Mouse (Mus musculus) brain, embryonic 14.5 days (tissue): ENCODE data around the gene Tmem45a. TPM values are rescaled to one million over a fixed set of nuclear protein-coding genes. Genes with fewer than 3 reads are reported as not detected.
"Not testable (repeated sequence)": the region's sequence is repeated elsewhere in the genome, so short reads cannot be mapped to it uniquely, and the experiment has no call there.

Experiments
- DNase-seq: peaks from one replicate; pipeline ENCODE4 v3.0.0-alpha.2; 2011; ENCODE audit warnings: low read depth
- CTCF ChIP-seq: fragments of 200-500 bp; IDR thresholded peaks from 2 replicates; pipeline ENCODE4 v1.5.1; 2012; ENCODE audit warnings: inconsistent platforms, mild to moderate bottlenecking, moderate library complexity, borderline replicate concordance; ENCODE audit not compliant: insufficient read depth, insufficient read length; ENCODE audit errors: extremely low read depth
- POLR2A ChIP-seq: fragments of 200-500 bp; IDR thresholded peaks from 2 replicates; pipeline ENCODE4 v1.6.1; 2012; ENCODE audit warnings: mild to moderate bottlenecking, inconsistent platforms, borderline replicate concordance; ENCODE audit not compliant: poor library complexity, insufficient read depth, insufficient read length, severe bottlenecking; ENCODE audit errors: extremely low read depth
- polyA plus RNA-seq: library from polyadenylated mRNA; depleted of rRNA; stranded (reverse); fragments of >200 nt; gene quantifications from 2 replicates; pipeline ENCODE4 v1.2.3, GENCODE M21; 2012; rRNA removed

Tmem45a gene
- polyA plus RNA-seq: 3.2 and 4.0 TPM in 2 replicates

- TF ChIP-seq CTCF (no peak), POLR2A (no peak)
- peak; percentile 85 for DNase-seq
Observed at GRCm38 (mm10) chr16:56885824-56886615, at the start of gene Tmem45a. Gene Tmem45a (minus strand): TSS chr16:56886166.

DNA sequence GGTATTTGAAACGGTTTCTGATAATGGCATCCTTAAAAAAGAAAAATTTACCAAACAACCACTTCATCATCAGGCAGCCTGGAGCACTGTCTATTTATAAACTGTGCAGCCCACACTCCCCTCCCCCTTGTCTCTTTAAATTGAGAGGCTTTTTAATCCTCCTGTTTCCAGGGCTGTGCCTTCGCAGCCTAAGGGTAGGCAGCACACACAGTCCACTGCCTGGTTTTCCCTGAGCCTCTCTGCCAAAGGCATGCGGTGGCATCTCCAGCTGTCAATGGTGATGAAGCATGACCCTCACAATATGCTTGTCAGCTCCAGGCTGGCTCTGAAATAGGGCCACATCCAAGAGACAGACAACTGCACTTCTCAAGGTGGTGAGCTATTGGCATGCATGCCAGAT, 42.1 kb upstream of the Tmem45a start, which contains the start of gene Lnp1:
TSS of gene Lnp1 (minus strand) at position 39 of the 400 bp plus-strand sequence.
- DNase-seq: peak; percentile 37
- no peak for TF ChIP-seq POLR2A
- no peak for TF ChIP-seq CTCF

DNA sequence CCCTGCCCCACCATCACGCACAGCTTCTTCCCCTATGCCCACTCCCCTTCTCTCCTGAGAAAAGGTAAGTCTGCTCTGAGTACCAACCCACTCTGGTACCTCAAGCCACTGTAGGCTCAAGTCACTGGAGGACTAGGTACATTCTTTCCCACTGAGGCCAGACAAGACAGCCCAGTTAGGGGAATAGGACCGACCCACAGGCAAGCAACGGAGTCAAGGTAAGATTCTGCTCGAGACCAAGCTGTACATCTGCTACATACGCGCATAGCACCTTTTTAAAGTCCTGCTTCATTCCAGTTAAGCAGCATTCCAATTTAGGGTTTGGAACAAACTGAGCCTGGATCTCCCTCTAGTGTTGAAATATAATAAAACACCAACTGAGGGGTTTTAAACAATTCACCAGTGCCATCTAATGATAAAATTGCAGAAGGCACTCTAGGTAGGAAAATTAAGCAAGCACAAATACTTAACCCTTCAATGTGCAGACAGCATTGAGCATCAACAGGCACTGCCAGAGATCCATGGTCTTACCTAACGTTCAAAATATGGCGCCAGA, 34.2 kb upstream of the Tmem45a start:
- peak; percentile 82 for DNase-seq
- peak; percentile 6; the same call in 1 of the 2 replicates for TF ChIP-seq CTCF
- no peak for TF ChIP-seq POLR2A

DNA sequence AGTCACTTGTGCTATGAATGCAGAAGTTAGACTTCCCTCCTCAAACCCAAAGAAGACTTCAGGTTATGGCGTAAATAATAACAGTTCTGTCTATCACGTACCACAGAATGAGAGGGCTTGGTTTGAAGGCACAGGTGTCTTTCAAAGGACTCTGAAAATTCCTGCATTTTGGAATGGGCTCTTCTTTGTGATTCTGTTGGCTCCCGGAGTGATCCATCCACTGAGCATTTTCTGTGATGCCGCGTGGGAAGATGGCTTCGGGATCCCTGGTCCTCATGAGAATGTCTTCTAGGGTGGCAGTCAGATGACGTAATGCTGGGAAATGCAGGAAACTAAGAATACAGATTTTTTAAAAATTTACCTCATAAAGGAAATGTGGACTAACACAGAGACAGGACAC, 31.3 kb upstream of the Tmem45a start:
- no peak for DNase-seq
- TF ChIP-seq POLR2A (no peak), CTCF (no peak)

DNA sequence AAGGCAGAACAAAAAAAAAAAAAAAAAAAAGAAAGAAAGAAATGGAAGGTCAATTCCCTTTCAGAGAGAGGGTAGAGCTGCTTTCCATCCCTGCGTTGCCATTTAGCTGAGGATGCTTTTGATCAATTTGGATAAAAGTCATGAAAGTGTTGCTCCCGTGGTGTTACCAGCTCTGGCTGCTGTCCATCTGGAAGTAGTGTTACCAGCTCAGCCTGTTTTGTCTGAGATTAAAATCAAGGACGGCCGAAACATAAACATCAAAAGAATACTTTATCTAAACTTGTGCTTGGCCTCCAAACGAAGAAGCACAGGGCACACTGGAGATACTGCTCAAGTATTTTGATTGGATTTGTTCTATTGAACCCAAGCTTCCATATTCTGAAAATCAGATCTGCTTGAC, 23.0 kb upstream of the Tmem45a start:
- no peak for TF ChIP-seq CTCF
- TF ChIP-seq POLR2A: no peak
- no peak for DNase-seq

GRCm38 (mm10) chr16:56902206-56902605, 16.2 kb upstream of the Tmem45a start:
- not testable (repeated sequence) for DNase-seq

GRCm38 (mm10) chr16:56891583-56891982, 5.6 kb upstream of the Tmem45a start:
- TF ChIP-seq POLR2A: no peak
- TF ChIP-seq CTCF: no peak
- no peak for DNase-seq

GRCm38 (mm10) chr16:56886616-56887116, 700 bp upstream of the Tmem45a start:
- peak; percentile 5 for DNase-seq
- TF ChIP-seq POLR2A (no peak), CTCF (no peak)

GRCm38 (mm10) chr16:56884811-56885210, 1.2 kb downstream of the Tmem45a start:
- TF ChIP-seq POLR2A (no peak), CTCF (no peak)
- no peak for DNase-seq

DNA sequence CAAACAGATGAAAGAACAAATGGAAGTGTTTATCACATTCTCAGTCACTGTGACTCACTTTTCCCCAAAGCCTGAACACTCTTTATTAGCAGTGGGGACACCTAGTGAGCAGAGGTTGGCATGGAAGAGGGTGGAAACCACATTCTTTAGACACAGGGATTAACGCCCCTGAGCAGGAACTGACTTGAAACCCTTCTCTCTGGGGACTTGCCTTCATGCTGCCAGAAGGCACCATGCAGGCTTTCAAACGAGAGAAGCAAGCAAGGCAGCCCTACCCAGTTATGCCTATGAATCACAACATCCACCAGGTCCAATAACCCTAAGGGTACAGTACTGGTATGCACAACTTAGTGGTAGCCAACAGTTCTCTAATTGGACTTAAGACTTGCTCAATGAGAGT, 12.6 kb downstream of the Tmem45a start:
- DNase-seq: no peak
- TF ChIP-seq CTCF (no peak), POLR2A (no peak)

GRCm38 (mm10) chr16:56870458-56870857, 15.5 kb downstream of the Tmem45a start:
- no peak for TF ChIP-seq POLR2A
- TF ChIP-seq CTCF: no peak

DNA sequence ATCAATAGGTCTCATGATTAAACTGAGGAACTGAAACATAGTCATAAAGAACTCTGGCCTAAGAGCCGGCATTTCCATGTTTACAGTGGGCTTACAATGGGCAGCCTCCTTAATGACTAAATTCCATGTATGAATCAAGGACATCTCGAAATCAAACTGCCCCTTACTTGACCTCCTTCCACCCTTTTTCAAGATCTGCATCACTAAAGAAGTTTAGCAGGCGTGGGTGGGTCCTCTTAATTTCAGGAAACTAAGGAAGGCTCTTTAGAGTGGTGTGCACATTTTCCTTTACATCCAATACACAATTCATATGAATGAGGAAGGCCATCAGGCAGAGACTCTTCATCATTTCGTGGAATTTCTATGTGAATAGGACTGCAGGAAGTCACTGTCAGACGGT, 17.6 kb downstream of the Tmem45a start:
- no peak for TF ChIP-seq POLR2A
- no peak for TF ChIP-seq CTCF
- no peak for DNase-seq

More at GRCm38 (mm10) chr16:56870458-56870857, 15.5 kb downstream of the Tmem45a start:
- no peak for DNase-seq

DNA sequence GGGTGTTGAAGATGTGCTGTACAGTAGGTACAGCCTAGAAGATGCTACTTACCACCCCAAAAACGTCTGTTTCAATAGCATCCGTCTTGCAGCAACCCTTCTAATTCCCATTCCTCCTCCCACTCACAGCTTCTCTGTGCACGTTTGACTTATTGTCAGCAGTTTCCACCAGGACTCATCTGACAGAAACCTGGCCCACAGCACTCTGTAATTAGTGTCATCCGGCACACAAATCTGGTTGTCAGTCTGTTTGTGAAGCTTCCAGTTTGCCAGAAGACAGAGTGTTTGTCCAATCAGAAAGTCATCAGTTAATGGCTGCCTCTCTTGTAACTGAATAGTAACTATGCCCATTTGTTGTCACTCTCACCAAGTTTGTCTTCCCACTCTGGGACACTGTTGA, 18.4 kb downstream of the Tmem45a start:
- DNase-seq: peak; percentile 22
- TF ChIP-seq CTCF (no peak), POLR2A (no peak)
